7 mouse cellular contexts compared by ENCODE assay signal in genomic region chr5:24453985-24454303, GRCm38 (mm10). TPM values are rescaled to one million over a fixed set of nuclear protein-coding genes. Genes with fewer than 3 reads are reported as not detected.
DNase-seq lines count a peak whose midpoint lies in the region; ATAC-seq and TF ChIP-seq lines count a peak whose summit lies in the region.

No protein-coding gene starts in this region.

- no peak for DNase-seq in lung, adult 18-20 months
- no peak for DNase-seq in forebrain, embryonic 14.5 days (ENCODE audit: low spot score)
- DNase-seq in limb, embryonic 14.5 days (ENCODE audit: low spot score): no peak
- no peak for DNase-seq in testis, postnatal 14 days (ENCODE audit: low spot score)
- DNase-seq in layer of hippocampus, postnatal 14 days (ENCODE audit: low spot score in 2 of 2): no peak

- TF ChIP-seq POLR2A in limb, embryonic 14.5 days (IDR thresholded peaks at IDR 0.05; ENCODE audit: borderline replicate concordance, extremely low read depth, insufficient read depth, insufficient read length): no peak

- 0 out of 2 replicates have a peak overlapping the region, but pooled peaks have one; percentile 81 for H3K9ac ChIP-seq in lung, embryonic 15.5 days
- peak overlapping the region; percentile 94 for H3K9ac ChIP-seq in forebrain, embryonic 14.5 days (ENCODE audit: low read length)
- peak overlapping the region; percentile 87; the same call in 1 of the 2 replicates for H3K9ac ChIP-seq in limb, embryonic 14.5 days (ENCODE audit: low read depth, low read length, severe bottlenecking)
- 0 out of 2 replicates have a peak overlapping the region, but pooled peaks have one; percentile 97 for H3K9ac ChIP-seq in stomach, embryonic 16.5 days (ENCODE audit: low read length)

- H3K27ac ChIP-seq in lung, embryonic 15.5 days: peak overlapping the region; percentile 82; the same call in 1 of the 2 replicates
- peak overlapping the region; percentile 95; the same call in 1 of the 2 replicates for H3K27ac ChIP-seq in forebrain, embryonic 14.5 days (ENCODE audit: low read depth, low read length)
- no peak overlapping the region for H3K27ac ChIP-seq in limb, embryonic 14.5 days (replicated peaks; ENCODE audit: low read depth, low read length)
- no peak overlapping the region for H3K27ac ChIP-seq in stomach, embryonic 16.5 days (ENCODE audit: low read length)

- no peaks in the 10 kb centered on the region for H3K27me3 ChIP-seq in lung, embryonic 15.5 days
- no peaks in the 10 kb centered on the region for H3K27me3 ChIP-seq in forebrain, embryonic 14.5 days (replicated peaks; ENCODE audit: control insufficient read depth, insufficient read depth, low read length)
- no peaks in the 10 kb centered on the region for H3K27me3 ChIP-seq in limb, embryonic 14.5 days (ENCODE audit: control insufficient read depth, insufficient read depth, low read length)
- H3K27me3 ChIP-seq in stomach, embryonic 16.5 days (ENCODE audit: control insufficient read depth, insufficient read depth, low read length): no peaks in the 10 kb centered on the region

- H3K36me3 ChIP-seq in lung, embryonic 15.5 days: no peaks in the 10 kb centered on the region
- peaks cover 4% of the 10 kb centered on the region for H3K36me3 ChIP-seq in forebrain, embryonic 14.5 days (ENCODE audit: control insufficient read depth, insufficient read depth, low read length)
- H3K36me3 ChIP-seq in limb, embryonic 14.5 days (ENCODE audit: control insufficient read depth, insufficient read depth, low read length): peaks cover 8% of the 10 kb centered on the region; the same call in 1 of the 2 replicates
- H3K36me3 ChIP-seq in stomach, embryonic 16.5 days (ENCODE audit: control insufficient read depth, insufficient read depth, low read length): no peaks in the 10 kb centered on the region

- peak overlapping the region; percentile 91 for H3K4me2 ChIP-seq in lung, embryonic 15.5 days
- peak overlapping the region; percentile 99 for H3K4me2 ChIP-seq in forebrain, embryonic 14.5 days (ENCODE audit: low read length)
- peak overlapping the region; percentile 98 for H3K4me2 ChIP-seq in limb, embryonic 14.5 days (replicated peaks; ENCODE audit: low read depth, low read length, severe bottlenecking)
- peak overlapping the region; percentile 85 for H3K4me2 ChIP-seq in stomach, embryonic 16.5 days (ENCODE audit: low read depth, low read length)

- ATAC-seq in lung, embryonic 15.5 days (ENCODE audit: borderline replicate concordance, extremely low read depth, low FRiP score, low TSS enrichment): no peak
- no peak for ATAC-seq in forebrain, embryonic 14.5 days
- no peak for ATAC-seq in limb, embryonic 14.5 days (ENCODE audit: low FRiP score, low read depth)
- no peak for ATAC-seq in stomach, embryonic 16.5 days (ENCODE audit: insufficient read depth, low FRiP score)

- H3K9me3 ChIP-seq in lung, embryonic 15.5 days: no peaks in the 10 kb centered on the region
- no peaks in the 10 kb centered on the region for H3K9me3 ChIP-seq in forebrain, embryonic 14.5 days (replicated peaks; ENCODE audit: control insufficient read depth, low read length)
- H3K9me3 ChIP-seq in limb, embryonic 14.5 days (ENCODE audit: control insufficient read depth, low read length): no peaks in the 10 kb centered on the region
- no peaks in the 10 kb centered on the region for H3K9me3 ChIP-seq in stomach, embryonic 16.5 days (replicated peaks; ENCODE audit: control insufficient read depth, low read length)

- H3K4me1 ChIP-seq in lung, embryonic 15.5 days: peaks cover 42% of the 10 kb centered on the region
- H3K4me1 ChIP-seq in forebrain, embryonic 14.5 days (ENCODE audit: control insufficient read depth, insufficient read depth, low read length): peaks cover 37% of the 10 kb centered on the region
- peaks cover 27% of the 10 kb centered on the region for H3K4me1 ChIP-seq in limb, embryonic 14.5 days (ENCODE audit: control insufficient read depth, insufficient read depth, low read length)
- H3K4me1 ChIP-seq in stomach, embryonic 16.5 days (ENCODE audit: control insufficient read depth, insufficient read depth, low read length): peaks cover 41% of the 10 kb centered on the region

- 0 out of 2 replicates have a peak overlapping the region, but pooled peaks have one; percentile 80 for H3K4me3 ChIP-seq in lung, embryonic 15.5 days
- peak overlapping the region; percentile 88 for H3K4me3 ChIP-seq in forebrain, embryonic 14.5 days (ENCODE audit: low read depth, low read length)
- peak overlapping the region; percentile 91 for H3K4me3 ChIP-seq in limb, embryonic 14.5 days (replicated peaks; ENCODE audit: low read length)
- peak overlapping the region; percentile 92 for H3K4me3 ChIP-seq in stomach, embryonic 16.5 days (replicated peaks; ENCODE audit: low read length)

- 21% methylated on average over 2 of the region's 2 CpGs for WGBS in lung, embryonic 15.5 days
- 6% methylated on average over 2 of the region's 2 CpGs for WGBS in forebrain, embryonic 14.5 days
- 7% methylated on average over 2 of the region's 2 CpGs for whole genome bisulfite sequencing in limb, embryonic 14.5 days
- 27% methylated on average over 2 of the region's 2 CpGs for WGBS in stomach, embryonic 16.5 days

RNA-seq across cellular contexts. Expression of gene Agap3, which starts 2.0 kb away (rescaled TPM):
- polyA plus RNA-seq in lung, embryonic 15.5 days (2015; fragmentation: Nextera tagmentation; extraction: Ambion mirVana): 41.3 and 42.8 TPM in 2 replicates
- 47.5 and 49.5 TPM in 2 replicates for polyA plus RNA-seq in forebrain, embryonic 14.5 days (2014; fragmentation: Nextera tagmentation; extraction: Ambion mirVana)
- 103 and 114 TPM in 2 replicates for polyA plus RNA-seq in limb, embryonic 14.5 days (2012; rRNA removed)
- polyA plus RNA-seq in limb, embryonic 14.5 days (2014; fragmentation: Nextera tagmentation; extraction: Ambion mirVana): 57.9 and 61.7 TPM in 2 replicates
- polyA plus RNA-seq in stomach, embryonic 16.5 days (2015; fragmentation: Nextera tagmentation; extraction: Ambion mirVana): 13.0 and 14.7 TPM in 2 replicates
- total RNA-seq in layer of hippocampus, postnatal 14 days (2021): 100 to 1,000 TPM; 540 to 568 TPM

RNA-seq across cellular contexts. Expression of gene Tmub1, which starts 6.3 kb away (rescaled TPM):
- 15.9 and 18.7 TPM in 2 replicates for polyA plus RNA-seq in lung, embryonic 15.5 days (2015; fragmentation: Nextera tagmentation; extraction: Ambion mirVana)
- polyA plus RNA-seq in forebrain, embryonic 14.5 days (2014; fragmentation: Nextera tagmentation; extraction: Ambion mirVana): 45.5 and 47.5 TPM in 2 replicates
- polyA plus RNA-seq in limb, embryonic 14.5 days (2012; rRNA removed): 29.8 and 35.5 TPM in 2 replicates
- polyA plus RNA-seq in limb, embryonic 14.5 days (2014; fragmentation: Nextera tagmentation; extraction: Ambion mirVana): 23.2 and 23.5 TPM in 2 replicates
- polyA plus RNA-seq in stomach, embryonic 16.5 days (2015; fragmentation: Nextera tagmentation; extraction: Ambion mirVana): 23.5 and 27.0 TPM in 2 replicates
- total RNA-seq in layer of hippocampus, postnatal 14 days (2021): 10 to 100 TPM; 23.1 to 27.5 TPM

RNA-seq across cellular contexts. Expression of gene Fastk, which starts 8.9 kb away (rescaled TPM):
- polyA plus RNA-seq in lung, embryonic 15.5 days (2015; fragmentation: Nextera tagmentation; extraction: Ambion mirVana): 91.2 and 96.3 TPM in 2 replicates
- 89.3 and 94.3 TPM in 2 replicates for polyA plus RNA-seq in forebrain, embryonic 14.5 days (2014; fragmentation: Nextera tagmentation; extraction: Ambion mirVana)
- 295 and 397 TPM in 2 replicates for polyA plus RNA-seq in limb, embryonic 14.5 days (2012; rRNA removed)
- 113 and 120 TPM in 2 replicates for polyA plus RNA-seq in limb, embryonic 14.5 days (2014; fragmentation: Nextera tagmentation; extraction: Ambion mirVana)
- 93.4 and 94.4 TPM in 2 replicates for polyA plus RNA-seq in stomach, embryonic 16.5 days (2015; fragmentation: Nextera tagmentation; extraction: Ambion mirVana)
- total RNA-seq in layer of hippocampus, postnatal 14 days (2021): 100 to 1,000 TPM; 113 to 116 TPM

RNA-seq across cellular contexts. Expression of gene Slc4a2, which starts 30.3 kb away (rescaled TPM):
- polyA plus RNA-seq in lung, embryonic 15.5 days (2015; fragmentation: Nextera tagmentation; extraction: Ambion mirVana): 40.4 and 44.4 TPM in 2 replicates
- polyA plus RNA-seq in forebrain, embryonic 14.5 days (2014; fragmentation: Nextera tagmentation; extraction: Ambion mirVana): 11.5 and 14.6 TPM in 2 replicates
- polyA plus RNA-seq in limb, embryonic 14.5 days (2012; rRNA removed): 69.1 and 84.1 TPM in 2 replicates
- 30.0 and 37.1 TPM in 2 replicates for polyA plus RNA-seq in limb, embryonic 14.5 days (2014; fragmentation: Nextera tagmentation; extraction: Ambion mirVana)
- 46.5 and 51.8 TPM in 2 replicates for polyA plus RNA-seq in stomach, embryonic 16.5 days (2015; fragmentation: Nextera tagmentation; extraction: Ambion mirVana)
- 10 to 100 TPM; 33.0 to 45.8 TPM for total RNA-seq in layer of hippocampus, postnatal 14 days (2021)

RNA-seq across cellular contexts. Expression of gene Cdk5, which starts 30.6 kb away (rescaled TPM):
- polyA plus RNA-seq in lung, embryonic 15.5 days (2015; fragmentation: Nextera tagmentation; extraction: Ambion mirVana): 38.6 and 43.4 TPM in 2 replicates
- polyA plus RNA-seq in forebrain, embryonic 14.5 days (2014; fragmentation: Nextera tagmentation; extraction: Ambion mirVana): 106 and 113 TPM in 2 replicates
- polyA plus RNA-seq in limb, embryonic 14.5 days (2012; rRNA removed): 127 and 165 TPM in 2 replicates
- 51.7 TPM in 2 replicates for polyA plus RNA-seq in limb, embryonic 14.5 days (2014; fragmentation: Nextera tagmentation; extraction: Ambion mirVana)
- polyA plus RNA-seq in stomach, embryonic 16.5 days (2015; fragmentation: Nextera tagmentation; extraction: Ambion mirVana): 44.9 TPM in 2 replicates
- total RNA-seq in layer of hippocampus, postnatal 14 days (2021): 100 to 1,000 TPM; 127 to 133 TPM

Comparison
In these comparisons a context has a peak if more than half of its experiments do, and no peak if none do; other contexts are left out.
1. H3K27ac ChIP-seq: peak in lung, embryonic 15.5 days (single experiment) and forebrain, embryonic 14.5 days (single experiment); none in limb, embryonic 14.5 days (single experiment) and stomach, embryonic 16.5 days (single experiment).
2. Peak in every context shown above with its lines, with median percentiles within 50 percentile points of each other: H3K4me2 ChIP-seq, H3K4me3 ChIP-seq and H3K9ac ChIP-seq.